Mouse (Mus musculus): Measurements from ENCODE around the gene Ndufs1. TPM values are rescaled to one million over a fixed set of nuclear protein-coding genes. Genes with fewer than 3 reads are reported as not detected.

The Ndufs1 gene
- polyA plus RNA-seq, 1 experiment: not detected

DNA sequence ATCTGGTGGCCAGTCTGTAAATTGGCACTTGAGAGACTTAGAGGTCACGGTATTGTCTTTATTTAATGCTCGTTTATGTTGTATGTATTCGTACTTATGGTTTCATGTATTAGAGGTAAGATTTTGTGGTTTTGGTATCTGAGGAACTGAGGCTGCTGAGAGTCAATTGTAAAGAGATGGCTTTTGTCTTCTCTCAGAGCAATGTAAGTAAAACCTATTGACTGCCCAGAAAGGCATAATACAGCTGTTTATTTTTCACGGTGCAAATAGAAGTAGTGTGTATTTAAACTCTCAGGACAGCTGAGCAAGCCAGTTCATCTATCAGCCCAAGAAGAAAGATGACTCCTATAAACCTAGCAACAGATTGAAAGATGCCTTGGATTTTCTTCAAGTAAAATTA is 61.5 kb downstream of the Ndufs1 start:
- under 1% methylated on average over 4 of the region's 4 CpGs for WGBS
- Histone ChIP-seq H3K4me1 (ENCODE audit: control insufficient read depth, insufficient read depth, low read length) (peaks cover 11% of the 10 kb centered on the region), H3K27ac (ENCODE audit: insufficient read depth, low read depth, low read length) (no peak overlapping the region; the same call in 1 of the 2 replicates), H3K4me3 (ENCODE audit: insufficient read depth, low read depth, low read length) (no peak overlapping the region)
- TF ChIP-seq POLR2A (IDR thresholded peaks at IDR 0.05; ENCODE audit: insufficient read depth, low read depth, low read length): no peak
- TF ChIP-seq CTCF (IDR thresholded peaks at IDR 0.05; ENCODE audit: insufficient read depth, low read depth, low read length): no peak

- WGBS: under 1% methylated on average over 42 of the region's 42 CpGs
- TF ChIP-seq POLR2A (IDR thresholded peaks at IDR 0.05; ENCODE audit: insufficient read depth, low read depth, low read length) (peak; percentile 21; the same call in 1 of the 2 replicates), CTCF (IDR thresholded peaks at IDR 0.05; ENCODE audit: insufficient read depth, low read depth, low read length) (peak; percentile 18; the same call in 1 of the 2 replicates)
- Histone ChIP-seq H3K27ac (ENCODE audit: insufficient read depth, low read depth, low read length) (peak within 1 kb of the TSS; percentile 98), H3K4me1 (ENCODE audit: control insufficient read depth, insufficient read depth, low read length) (peaks cover 11% of the 10 kb centered on the region), H3K4me3 (ENCODE audit: insufficient read depth, low read depth, low read length) (peak within 1 kb of the TSS; percentile 75)
These were observed 62.4 kb downstream of the Ndufs1 start, which contains the start of gene Ino80d for GRCm38 (mm10) chr1:63114136-63114781. Gene Ino80d, minus strand, starts transcription at chr1:63114667.

- Histone ChIP-seq H3K27ac (ENCODE audit: insufficient read depth, low read depth, low read length) (no peak overlapping the region), H3K4me3 (ENCODE audit: insufficient read depth, low read depth, low read length) (peak overlapping the region; percentile 75), H3K4me1 (ENCODE audit: control insufficient read depth, insufficient read depth, low read length) (peaks cover 11% of the 10 kb centered on the region)
- TF ChIP-seq POLR2A (IDR thresholded peaks at IDR 0.05; ENCODE audit: insufficient read depth, low read depth, low read length): no peak
- no peak for TF ChIP-seq CTCF (IDR thresholded peaks at IDR 0.05; ENCODE audit: insufficient read depth, low read depth, low read length)
- WGBS: under 1% methylated on average over 81 of the region's 92 CpGs
These were observed 63.1 kb downstream of the Ndufs1 start for GRCm38 (mm10) chr1:63113274-63114135.

DNA sequence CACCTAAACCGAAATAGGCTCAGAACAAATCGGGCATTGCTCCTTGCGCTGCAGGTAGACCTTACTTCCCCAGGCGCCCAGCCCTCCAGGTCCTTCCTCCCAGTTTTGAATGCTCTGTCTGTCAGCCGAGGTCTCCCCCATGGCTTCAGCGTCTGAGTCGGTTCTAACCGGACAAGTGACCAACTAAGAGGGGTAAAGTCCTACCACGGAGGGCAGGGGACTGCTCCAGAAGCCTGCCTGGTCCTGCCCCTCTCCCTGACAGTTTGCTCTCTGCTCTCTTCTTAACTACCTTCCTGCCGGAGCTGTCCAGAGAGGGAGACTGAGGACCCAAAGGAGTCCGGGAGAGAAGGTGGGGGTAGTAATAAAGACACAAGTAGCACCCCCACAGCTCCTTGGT is 63.8 kb downstream of the Ndufs1 start:
- H3K4me3 ChIP-seq (ENCODE audit: insufficient read depth, low read depth, low read length): peak overlapping the region; percentile 75
- WGBS: 3% methylated on average over 11 of the region's 11 CpGs
- no peak overlapping the region for H3K27ac ChIP-seq (ENCODE audit: insufficient read depth, low read depth, low read length)
- H3K4me1 ChIP-seq (ENCODE audit: control insufficient read depth, insufficient read depth, low read length): peaks cover 9% of the 10 kb centered on the region
- TF ChIP-seq CTCF (IDR thresholded peaks at IDR 0.05; ENCODE audit: insufficient read depth, low read depth, low read length) (no peak), POLR2A (IDR thresholded peaks at IDR 0.05; ENCODE audit: insufficient read depth, low read depth, low read length) (no peak)

- peaks cover 11% of the 10 kb centered on the region for H3K4me1 ChIP-seq (ENCODE audit: control insufficient read depth, insufficient read depth, low read length)
- 33% methylated on average over 8 of the region's 8 CpGs for whole genome bisulfite sequencing
- no peak for TF ChIP-seq POLR2A (IDR thresholded peaks at IDR 0.05; ENCODE audit: insufficient read depth, low read depth, low read length)
- H3K27ac ChIP-seq (ENCODE audit: insufficient read depth, low read depth, low read length): no peak overlapping the region
- peak overlapping the region; percentile 75 for H3K4me3 ChIP-seq (ENCODE audit: insufficient read depth, low read depth, low read length)
These were observed 64.3 kb downstream of the Ndufs1 start for GRCm38 (mm10) chr1:63112151-63112864.

GRCm38 (mm10) chr1:63110536-63111285 is 65.9 kb downstream of the Ndufs1 start:
- Histone ChIP-seq H3K4me3 (ENCODE audit: insufficient read depth, low read depth, low read length) (no peak overlapping the region), H3K4me1 (ENCODE audit: control insufficient read depth, insufficient read depth, low read length) (peaks cover 10% of the 10 kb centered on the region), H3K27ac (ENCODE audit: insufficient read depth, low read depth, low read length) (no peak overlapping the region)
- 51% methylated on average over 7 of the region's 7 CpGs for WGBS
- TF ChIP-seq CTCF (IDR thresholded peaks at IDR 0.05; ENCODE audit: insufficient read depth, low read depth, low read length) (peak; percentile 38; the same call in 1 of the 2 replicates), POLR2A (IDR thresholded peaks at IDR 0.05; ENCODE audit: insufficient read depth, low read depth, low read length) (no peak)

DNA sequence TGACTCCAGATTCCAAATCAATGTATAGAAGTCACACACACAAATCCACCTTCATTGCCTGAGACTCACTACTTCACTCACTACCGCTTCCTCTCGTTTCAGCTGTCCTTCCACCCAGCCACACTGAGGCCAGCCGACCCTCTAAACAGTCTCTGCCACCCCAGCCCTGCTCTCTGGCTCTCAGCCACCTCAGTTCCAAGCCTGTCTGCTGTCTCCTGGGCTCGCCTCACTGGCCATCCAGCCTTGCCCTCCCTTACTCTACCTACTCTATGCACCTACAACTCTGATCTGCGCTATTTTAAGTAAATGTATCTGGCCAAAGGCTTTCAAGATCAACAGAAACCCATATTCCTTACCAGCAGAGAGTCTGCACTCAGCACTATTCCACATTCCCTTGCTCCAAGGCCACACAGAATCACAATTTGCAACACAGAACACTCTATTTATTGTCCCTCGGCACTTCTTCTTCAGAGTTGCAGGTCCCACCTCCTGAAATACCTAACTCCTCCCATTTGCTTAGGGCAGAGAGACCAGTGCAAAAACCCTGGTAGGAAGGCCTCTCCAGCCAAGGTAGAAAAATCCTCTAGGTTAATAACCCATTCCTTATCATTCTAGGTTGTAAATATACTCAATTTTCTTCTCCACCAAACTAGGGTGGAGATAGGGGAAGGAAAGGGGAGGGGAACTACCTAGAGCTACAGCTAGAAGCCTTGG is 68.9 kb downstream of the Ndufs1 start:
- H3K27ac ChIP-seq (ENCODE audit: insufficient read depth, low read depth, low read length): no peak overlapping the region
- no peak for TF ChIP-seq CTCF (IDR thresholded peaks at IDR 0.05; ENCODE audit: insufficient read depth, low read depth, low read length)
- no peak for TF ChIP-seq POLR2A (IDR thresholded peaks at IDR 0.05; ENCODE audit: insufficient read depth, low read depth, low read length)
- no peak overlapping the region for H3K4me3 ChIP-seq (ENCODE audit: insufficient read depth, low read depth, low read length)
- H3K4me1 ChIP-seq (ENCODE audit: control insufficient read depth, insufficient read depth, low read length): peaks cover 8% of the 10 kb centered on the region
- WGBS: 58% methylated on average over 6 of the region's 6 CpGs
